Mouse (Mus musculus): Measurements from ENCODE around the gene Mpped2. TPM values are rescaled to one million over a fixed set of nuclear protein-coding genes. Genes with fewer than 3 reads are reported as not detected.

The Mpped2 gene
- total and polyA plus RNA-seq, 3 experiments: 0.04 to 0.10 TPM; not detected in 1

- no peak overlapping the region for H3K4me3 ChIP-seq (ENCODE audit: control insufficient read depth in 1 of 2, insufficient read depth in 1 of 2, low read depth in 2 of 2, low read length in 2 of 2)
These were observed 43.1 kb upstream of the Mpped2 start for GRCm38 (mm10) chr2:106649686-106650570.

GRCm38 (mm10) chr2:106652151-106652550 lies 40.9 kb upstream of the Mpped2 start:
- Histone ChIP-seq H3K27ac (ENCODE audit: control insufficient read depth, low read depth, low read length) (no peak overlapping the region), H3K4me3 (ENCODE audit: control insufficient read depth in 1 of 2, insufficient read depth in 1 of 2, low read depth in 2 of 2, low read length in 2 of 2) (no peak overlapping the region), H3K9ac (ENCODE audit: control insufficient read depth, low read depth, low read length, poor library complexity, severe bottlenecking) (no peak overlapping the region), H3K4me1 (ENCODE audit: control insufficient read depth in 1 of 2, insufficient read depth in 2 of 2, low read length in 2 of 2) (no peaks in the 10 kb centered on the region), H3K27me3 (ENCODE audit: control insufficient read depth in 1 of 2, insufficient read depth in 2 of 2, low read length in 2 of 2) (no peaks in the 10 kb centered on the region), H3K79me2 (ENCODE audit: control insufficient read depth, insufficient read depth, low read length, poor library complexity) (no peaks in the 10 kb centered on the region), H3K9me3 (replicated peaks; ENCODE audit: insufficient read depth, low read length) (no peaks in the 10 kb centered on the region), H3K36me3 (ENCODE audit: control insufficient read depth in 1 of 2, insufficient read depth in 2 of 2, low read length in 2 of 2) (no peaks in the 10 kb centered on the region)
- DNase-seq (ENCODE audit: low read depth, low spot score): no peak
- no peak for TF ChIP-seq CHD1 (IDR thresholded peaks at IDR 0.05; ENCODE audit: low read depth, low read length)
- TF ChIP-seq TCF12 (IDR thresholded peaks at IDR 0.05; ENCODE audit: low read depth, low read length): no peak
- no peak for TF ChIP-seq TBP (IDR thresholded peaks at IDR 0.05; ENCODE audit: low read depth, low read length)
- no peak for TF ChIP-seq MEF2A (IDR thresholded peaks at IDR 0.05; ENCODE audit: extremely low read depth, insufficient replicate concordance, low read depth, low read length, poor library complexity, severe bottlenecking)
- TF ChIP-seq UBTF (IDR thresholded peaks at IDR 0.05; ENCODE audit: borderline replicate concordance, insufficient read depth, low read depth, low read length): no peak
- no peak for TF ChIP-seq NELFE (IDR thresholded peaks at IDR 0.05; ENCODE audit: low read depth, low read length)
- no peak for TF ChIP-seq MXI1 (IDR thresholded peaks at IDR 0.05; ENCODE audit: low read depth, low read length)
- TF ChIP-seq USF1 (IDR thresholded peaks at IDR 0.05; ENCODE audit: low read depth, low read length): no peak
- no peak for TF ChIP-seq MAZ (IDR thresholded peaks at IDR 0.05; ENCODE audit: low read depth, low read length)
- TF ChIP-seq ZNF384 (IDR thresholded peaks at IDR 0.05; ENCODE audit: low read depth, low read length): no peak
- TF ChIP-seq POLR2A (IDR thresholded peaks at IDR 0.05; ENCODE audit: control insufficient read depth in 1 of 2, insufficient read depth in 1 of 2, low read depth in 1 of 2, low read length in 2 of 2, poor library complexity in 1 of 2): no peak
- no peak for TF ChIP-seq TAL1 (IDR thresholded peaks at IDR 0.05; ENCODE audit: low read length)
- TF ChIP-seq MYC (IDR thresholded peaks at IDR 0.05; ENCODE audit: low read depth, low read length): no peak
- TF ChIP-seq POLR2AphosphoS2 (IDR thresholded peaks at IDR 0.05; ENCODE audit: low read length): no peak

More at GRCm38 (mm10) chr2:106649686-106650570, 43.1 kb upstream of the Mpped2 start:
- Histone ChIP-seq H3K36me3 (ENCODE audit: control insufficient read depth in 1 of 2, insufficient read depth in 2 of 2, low read length in 2 of 2) (no peaks in the 10 kb centered on the region), H3K27me3 (ENCODE audit: control insufficient read depth in 1 of 2, insufficient read depth in 2 of 2, low read length in 2 of 2) (no peaks in the 10 kb centered on the region), H3K27ac (ENCODE audit: control insufficient read depth, low read depth, low read length) (no peak overlapping the region), H3K4me1 (ENCODE audit: control insufficient read depth in 1 of 2, insufficient read depth in 2 of 2, low read length in 2 of 2) (no peaks in the 10 kb centered on the region), H3K79me2 (ENCODE audit: control insufficient read depth, insufficient read depth, low read length, poor library complexity) (no peaks in the 10 kb centered on the region), H3K9me3 (replicated peaks; ENCODE audit: insufficient read depth, low read length) (no peaks in the 10 kb centered on the region), H3K9ac (ENCODE audit: control insufficient read depth, low read depth, low read length, poor library complexity, severe bottlenecking) (no peak overlapping the region)
- no peak for DNase-seq (ENCODE audit: low read depth, low spot score)
- TF ChIP-seq CTCF (IDR thresholded peaks at IDR 0.05 in 2 of 3, conservative IDR thresholded peaks at IDR 0.05 in 1 of 3; ENCODE audit: control insufficient read depth in 1 of 3, insufficient read depth in 1 of 3, low read depth in 2 of 3, low read length in 3 of 3, poor library complexity in 1 of 3, severe bottlenecking in 1 of 3): no peak
- no peak for TF ChIP-seq USF1 (IDR thresholded peaks at IDR 0.05; ENCODE audit: low read depth, low read length)
- TF ChIP-seq ELF1 (IDR thresholded peaks at IDR 0.05; ENCODE audit: low read depth, low read length): no peak
- TF ChIP-seq KAT2A (conservative IDR thresholded peaks at IDR 0.05; ENCODE audit: low read depth, low read length): no peak
- TF ChIP-seq TBP (IDR thresholded peaks at IDR 0.05; ENCODE audit: low read depth, low read length): no peak
- no peak for TF ChIP-seq USF2 (IDR thresholded peaks at IDR 0.05; ENCODE audit: borderline replicate concordance in 1 of 2, insufficient read depth in 1 of 2, low read depth in 1 of 2, low read length in 2 of 2)
- TF ChIP-seq SMC3 (IDR thresholded peaks at IDR 0.05; ENCODE audit: low read depth, low read length): no peak
- TF ChIP-seq CHD2 (IDR thresholded peaks at IDR 0.05; ENCODE audit: low read length): no peak
- no peak for TF ChIP-seq GATA1 (IDR thresholded peaks at IDR 0.05; ENCODE audit: low read depth, low read length)
- TF ChIP-seq RAD21 (IDR thresholded peaks at IDR 0.05; ENCODE audit: low read depth, low read length): no peak
- no peak for TF ChIP-seq MYB (IDR thresholded peaks at IDR 0.05; ENCODE audit: low read depth, low read length)
- TF ChIP-seq EP300 (IDR thresholded peaks at IDR 0.05; ENCODE audit: low read depth in 1 of 2, low read length in 2 of 2): no peak
- no peak for TF ChIP-seq SIN3A (IDR thresholded peaks at IDR 0.05; ENCODE audit: low read length)
- TF ChIP-seq ZC3H11A (IDR thresholded peaks at IDR 0.05; ENCODE audit: low read depth, low read length): no peak
- no peak for TF ChIP-seq E2F4 (IDR thresholded peaks at IDR 0.05; ENCODE audit: borderline replicate concordance, low read depth, low read length)
- TF ChIP-seq RCOR1 (IDR thresholded peaks at IDR 0.05; ENCODE audit: low read depth, low read length): no peak
- no peak for TF ChIP-seq HCFC1 (IDR thresholded peaks at IDR 0.05; ENCODE audit: low read depth, low read length)
- no peak for TF ChIP-seq UBTF (IDR thresholded peaks at IDR 0.05; ENCODE audit: borderline replicate concordance, insufficient read depth, low read depth, low read length)
